Mouse (Mus musculus) liver, embryonic 14.5 days (tissue): ENCODE results near the gene Mgl2.

Source experiments
- CTCF ChIP-seq: IDR thresholded peaks from 2 replicates; pipeline ENCODE4 v1.5.1; 2016; ENCODE audit warnings: antibody characterized with exemption, low read depth, control low read depth
- EP300 ChIP-seq: IDR thresholded peaks from 2 replicates; pipeline ENCODE4 v1.6.1; 2016; ENCODE audit warnings: antibody characterized with exemption, low read depth

DNA sequence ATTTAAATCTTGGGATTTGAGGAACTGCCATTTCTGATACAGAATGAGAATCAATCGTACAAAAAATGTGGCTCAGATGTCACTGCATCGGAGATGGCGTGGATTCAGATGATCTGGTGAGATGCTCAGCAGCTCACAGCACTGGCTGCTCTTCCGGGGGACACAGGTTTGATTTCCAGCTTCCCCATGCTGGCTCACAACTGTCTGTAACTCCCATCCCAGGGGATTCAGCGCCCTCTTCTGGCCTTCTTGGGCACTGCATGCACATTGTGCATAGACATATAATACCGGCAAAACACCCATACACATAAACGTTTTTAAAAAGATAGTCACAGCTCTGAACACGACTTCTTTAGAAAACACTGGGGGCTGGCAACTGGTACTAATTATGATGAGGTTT, 47.5 kb downstream of the Mgl2 start:
- TF ChIP-seq EP300 (no peak), CTCF (peak; percentile 65)
